Mouse (Mus musculus) spleen, postnatal 14 days (tissue): ENCODE data around the gene Hdac5.
A peak's percentile ranks its signal among the peaks of the same experiment; 100 is the strongest.
"Not testable (repeated sequence)": the region's sequence is repeated elsewhere in the genome, so short reads cannot be mapped to it uniquely, and the experiment has no call there.

ENCODE experiments used
- DNase-seq, 2 experiments: peaks; one replicate each; pipeline ENCODE4 v3.0.0; 2021 to 2022; ENCODE audit warnings: low spot score in 2 of 2

The Hdac5 gene

GRCm38 (mm10) chr11:102185677-102186076 is 44.3 kb downstream of the Hdac5 start:
- no peak for DNase-seq

GRCm38 (mm10) chr11:102184646-102185495 is 45.1 kb downstream of the Hdac5 start, which contains the start of gene Lsm12:
TSS of gene Lsm12 (minus strand) at chr11:102185296.
- peak; percentile 99 for DNase-seq

GRCm38 (mm10) chr11:102184253-102184645 is 45.7 kb downstream of the Hdac5 start:
- DNase-seq, result no peak

- no peak for DNase-seq
Measured at GRCm38 (mm10) chr11:102179836-102180235, 50.1 kb downstream of the Hdac5 start.

GRCm38 (mm10) chr11:102168689-102169088 is 61.3 kb downstream of the Hdac5 start:
- DNase-seq, result no peak

- DNase-seq, result no peak
Measured at GRCm38 (mm10) chr11:102167539-102167938, 62.4 kb downstream of the Hdac5 start.

GRCm38 (mm10) chr11:102165971-102166722 is 63.8 kb downstream of the Hdac5 start:
- DNase-seq, result no peak

GRCm38 (mm10) chr11:102159781-102160180 is 70.2 kb downstream of the Hdac5 start:
- DNase-seq, result no peak

GRCm38 (mm10) chr11:102158024-102158423 is 71.9 kb downstream of the Hdac5 start:
- not testable (repeated sequence) for DNase-seq

- DNase-seq, result no peak
Measured at GRCm38 (mm10) chr11:102156786-102157089, 73.2 kb downstream of the Hdac5 start.

GRCm38 (mm10) chr11:102156039-102156785 is 73.8 kb downstream of the Hdac5 start, which contains the start of gene Tmem101:
TSS of gene Tmem101 (minus strand) at chr11:102156404.
- peak; percentile 68 to 84 for DNase-seq

GRCm38 (mm10) chr11:102147213-102147989 is 82.6 kb downstream of the Hdac5 start:
- no peak for DNase-seq

- no peak for DNase-seq
Measured at GRCm38 (mm10) chr11:102146531-102146930, 83.4 kb downstream of the Hdac5 start.

- DNase-seq, result no peak
Measured at GRCm38 (mm10) chr11:102146005-102146404, 84.0 kb downstream of the Hdac5 start.

GRCm38 (mm10) chr11:102145471-102146001 is 84.4 kb downstream of the Hdac5 start, which contains the start of gene Nags:
TSS of gene Nags (plus strand) at chr11:102145513.
- DNase-seq, result no peak

GRCm38 (mm10) chr11:102144957-102145470 is 85.0 kb downstream of the Hdac5 start:
- DNase-seq, result no peak
